Mouse (Mus musculus) hindbrain, embryonic 15.5 days (tissue): ENCODE measurements around the gene Ascc1. TPM values are rescaled to one million over a fixed set of nuclear protein-coding genes. Genes with fewer than 3 reads are reported as not detected.
"Not testable (repeated sequence)": the region's sequence is repeated elsewhere in the genome, so short reads cannot be mapped to it uniquely, and the experiment has no call there.

Experiments
- ATAC-seq: fragments of 200-750 bp; cut with Nextera tagmentation; 2 replicates; pipeline ENCODE4 v1.8.0; 2017; ENCODE audit warnings: low read depth, moderate number of reproducible peaks, moderate TSS enrichment; ENCODE audit not compliant: low FRiP score
- H3K27ac ChIP-seq: fragments of 300-500 bp; sonication (generic); replicated peaks from 2 replicates; pipeline ENCODE4 v1.5.1; 2015; ENCODE audit warnings: mild to moderate bottlenecking, inconsistent platforms
- H3K27me3 ChIP-seq: fragments of 300-500 bp; sonication (generic); 2 replicates; pipeline ENCODE4 v1.6.1; 2015; ENCODE audit warnings: control low read depth, inconsistent platforms
- H3K36me3 ChIP-seq: fragments of 300-500 bp; sonication (generic); 2 replicates; pipeline ENCODE4 v1.6.1; 2015; ENCODE audit warnings: control low read depth, inconsistent platforms
- H3K4me1 ChIP-seq: fragments of 300-500 bp; sonication (generic); replicated peaks from 2 replicates; pipeline ENCODE4 v1.6.1; 2015; ENCODE audit warnings: control low read depth, inconsistent platforms
- H3K4me2 ChIP-seq: fragments of 300-500 bp; sonication (generic); 2 replicates; pipeline ENCODE4 v1.6.1; 2015; ENCODE audit warnings: moderate library complexity, mild to moderate bottlenecking, inconsistent platforms
- H3K4me3 ChIP-seq: fragments of 300-500 bp; sonication (generic); 2 replicates; pipeline ENCODE4 v1.5.1; 2015; ENCODE audit warnings: mild to moderate bottlenecking, inconsistent platforms
- H3K9ac ChIP-seq: fragments of 300-500 bp; sonication (generic); 2 replicates; pipeline ENCODE4 v1.6.1; 2015; ENCODE audit warnings: inconsistent platforms
- H3K9me3 ChIP-seq: fragments of 300-500 bp; sonication (generic); 2 replicates; pipeline ENCODE4 v1.6.1; 2016; ENCODE audit warnings: control low read depth, inconsistent platforms
- WGBS: fragments of 180-500 bp; shearing (Covaris S2); methylation state at CpG from one replicate; pipeline ENCODE4 v1.1.7; 2015; 5-methylcytosine and 5-hydroxymethylcytosine counted together
- microRNA-seq: library from miRNA; unstranded; fragments of <30 nt; microRNA quantifications from one replicate; pipeline ENCODE4, GENCODE M21; 2016
- polyA plus RNA-seq: library from polyadenylated mRNA; unstranded; fragments of >200 nt; fragmentation: Nextera tagmentation; extraction: Ambion mirVana; gene quantifications from 2 replicates; pipeline ENCODE4 v1.2.1, GENCODE M21; 2015

The Ascc1 gene
- polyA plus RNA-seq, 1 experiment from 2014 or later, result 46.4 TPM

DNA sequence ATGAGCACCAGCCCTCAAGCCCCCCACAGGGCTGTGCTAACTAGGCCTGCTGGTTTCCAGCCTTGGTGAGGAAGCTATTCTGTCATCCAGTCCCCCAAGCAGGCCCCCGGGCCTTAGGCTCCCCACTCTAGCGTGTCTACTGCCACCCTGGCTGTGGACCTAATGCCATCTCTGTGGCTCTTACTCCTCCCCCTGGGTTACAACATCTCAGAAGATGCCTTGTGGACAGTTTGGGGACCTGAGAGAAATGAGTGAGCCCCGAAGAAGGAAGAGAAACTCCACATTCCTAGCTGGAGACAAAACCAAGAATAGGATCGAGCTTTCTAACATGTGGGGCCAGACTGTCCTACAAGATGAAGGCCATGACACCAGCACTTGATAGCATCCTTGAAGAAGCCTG lies 127.9 kb downstream of the Ascc1 start:
- WGBS, result 92% methylated on average over 4 of the region's 4 CpGs

DNA sequence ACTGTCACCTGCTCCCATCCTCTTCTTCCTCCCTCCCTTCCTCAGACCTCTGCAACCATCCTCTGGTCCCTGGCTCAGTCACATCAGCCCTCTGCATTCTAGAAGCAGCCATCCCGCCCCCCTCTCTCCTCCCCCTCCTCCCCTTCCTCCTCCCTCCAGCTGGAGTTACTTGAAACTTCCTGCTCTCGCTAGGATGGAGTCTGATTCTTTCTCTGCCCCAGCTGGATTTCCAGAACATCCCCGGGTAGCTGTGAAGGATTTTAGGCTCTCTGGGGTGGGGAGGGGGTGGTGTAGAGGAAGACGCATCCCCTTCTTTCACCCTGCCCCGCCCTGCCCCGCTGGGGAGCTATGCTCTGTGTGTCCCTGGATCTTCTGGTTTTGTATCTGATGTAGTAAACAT lies 130.9 kb downstream of the Ascc1 start:
- H3K4me2 ChIP-seq, result no peak overlapping the region
- no peak for ATAC-seq
- WGBS, result 36% methylated on average over 6 of the region's 6 CpGs
- no peaks in the 10 kb centered on the region for H3K4me1 ChIP-seq
- no peak overlapping the region for H3K9ac ChIP-seq
- no peak overlapping the region for H3K4me3 ChIP-seq
- no peaks in the 10 kb centered on the region for H3K9me3 ChIP-seq
- H3K27ac ChIP-seq, result no peak overlapping the region
- H3K36me3 ChIP-seq, result peaks cover 31% of the 10 kb centered on the region
- no peaks in the 10 kb centered on the region for H3K27me3 ChIP-seq

More for the DNA sequence above, 127.9 kb downstream of the Ascc1 start:
- H3K4me2 ChIP-seq, result no peak overlapping the region
- no peak overlapping the region for H3K9ac ChIP-seq
- no peaks in the 10 kb centered on the region for H3K27me3 ChIP-seq
- H3K36me3 ChIP-seq, result peaks cover 51% of the 10 kb centered on the region
- H3K4me1 ChIP-seq, result no peaks in the 10 kb centered on the region
- ATAC-seq, result no peak
- no peaks in the 10 kb centered on the region for H3K9me3 ChIP-seq
- H3K4me3 ChIP-seq, result no peak overlapping the region
- no peak overlapping the region for H3K27ac ChIP-seq

DNA sequence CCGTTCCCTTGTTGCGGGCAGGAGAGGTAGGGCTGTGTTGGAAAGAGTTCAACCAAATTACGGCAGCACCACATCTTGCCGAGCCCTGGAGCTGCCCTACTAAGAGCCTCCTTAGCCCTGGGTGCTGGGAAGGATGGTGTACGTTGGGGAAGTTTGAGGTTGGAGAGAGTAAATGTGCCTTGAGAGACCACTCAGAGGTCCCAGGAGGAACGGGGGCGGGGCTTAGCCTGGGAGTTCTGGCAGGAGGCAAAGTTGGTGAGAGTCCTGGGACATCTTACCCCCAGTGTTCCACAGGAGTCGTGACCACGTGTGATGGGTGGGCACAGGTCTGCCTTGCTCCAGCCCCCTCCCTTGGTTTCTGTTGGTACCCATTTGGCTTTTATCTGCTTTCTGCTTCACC lies 131.6 kb downstream of the Ascc1 start:
- Histone ChIP-seq H3K4me2 (no peak overlapping the region), H3K9me3 (no peaks in the 10 kb centered on the region), H3K27ac (no peak overlapping the region), H3K36me3 (peaks cover 29% of the 10 kb centered on the region), H3K9ac (no peak overlapping the region), H3K4me1 (no peaks in the 10 kb centered on the region), H3K4me3 (no peak overlapping the region), H3K27me3 (no peaks in the 10 kb centered on the region)
- WGBS, result 57% methylated on average over 9 of the region's 9 CpGs
- no peak for ATAC-seq

DNA sequence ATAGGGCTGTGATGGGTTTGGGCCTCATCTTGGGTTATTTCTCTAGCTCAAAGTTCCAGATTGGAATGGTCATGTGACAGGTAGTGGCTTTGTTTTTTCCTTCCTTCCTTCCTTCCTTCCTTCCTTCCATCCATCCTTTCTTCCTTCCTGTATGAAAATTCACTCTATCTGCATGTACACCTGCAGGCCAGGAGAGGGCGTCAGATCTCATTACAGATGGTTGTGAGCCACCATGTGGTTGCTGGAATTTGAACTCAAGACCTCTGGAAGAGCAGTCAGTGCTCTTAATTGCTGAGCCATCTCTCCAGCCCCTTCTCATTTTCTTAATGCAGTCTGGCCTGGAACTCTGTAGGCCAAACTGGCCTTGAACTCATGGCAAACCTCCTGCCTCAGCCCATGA lies 133.4 kb downstream of the Ascc1 start:
- WGBS, result 39% methylated on average over 1 of the region's 1 CpGs
- not testable (repeated sequence) for ATAC-seq, H3K9me3 ChIP-seq, H3K27me3 ChIP-seq, H3K4me3 ChIP-seq, H3K4me2 ChIP-seq, H3K4me1 ChIP-seq, H3K9ac ChIP-seq
- H3K27ac ChIP-seq, result peak overlapping the region; percentile 10; the same call in 1 of the 2 replicates
- H3K36me3 ChIP-seq, result peaks cover 11% of the 10 kb centered on the region; the same call in 1 of the 2 replicates

DNA sequence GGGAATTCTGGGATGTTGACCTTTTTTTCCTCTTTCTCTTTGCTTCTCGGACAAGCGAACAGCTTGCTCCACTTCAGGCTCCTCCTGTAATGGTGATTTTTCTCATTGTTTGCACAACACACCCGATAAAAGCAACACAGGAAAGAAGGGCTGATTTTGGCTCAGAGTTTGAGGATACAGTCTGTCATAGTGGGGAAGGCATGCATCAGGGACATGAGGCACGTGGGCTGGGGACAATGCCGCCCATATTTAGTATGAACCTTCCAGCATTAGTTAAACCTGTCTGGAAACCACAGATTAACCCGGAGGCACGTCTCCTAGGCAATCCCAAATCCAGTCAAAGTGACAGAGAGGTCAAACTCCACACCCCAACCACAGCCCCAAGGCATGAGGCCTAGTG lies 134.3 kb downstream of the Ascc1 start:
- no peaks in the 10 kb centered on the region for H3K27me3 ChIP-seq
- WGBS, result 79% methylated on average over 7 of the region's 7 CpGs

DNA sequence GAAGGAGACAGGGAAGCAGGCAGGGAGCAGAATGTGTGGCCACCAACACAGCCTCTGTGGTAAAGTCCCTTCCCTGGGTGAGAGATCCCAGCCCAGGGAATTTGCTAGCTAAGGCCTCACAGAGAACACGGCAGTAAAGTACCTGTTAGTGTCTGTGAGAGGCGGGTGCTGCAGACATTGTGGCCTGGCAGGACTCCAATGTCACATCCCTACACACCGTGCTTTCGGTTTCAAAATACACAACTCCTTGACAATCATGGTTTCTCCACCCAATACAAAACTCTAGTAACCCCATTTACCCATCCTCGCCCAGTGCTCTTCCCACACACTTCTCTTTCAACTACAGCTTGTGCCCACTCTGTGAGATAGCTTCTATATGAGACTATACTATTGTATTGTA lies 136.1 kb downstream of the Ascc1 start:
- H3K9ac ChIP-seq, result no peak overlapping the region
- no peak for ATAC-seq
- H3K9me3 ChIP-seq, result no peaks in the 10 kb centered on the region
- H3K27ac ChIP-seq, result no peak overlapping the region
- H3K27me3 ChIP-seq, result no peaks in the 10 kb centered on the region
- H3K36me3 ChIP-seq, result no peaks in the 10 kb centered on the region
- H3K4me1 ChIP-seq, result no peaks in the 10 kb centered on the region
- H3K4me3 ChIP-seq, result no peak overlapping the region
- H3K4me2 ChIP-seq, result no peak overlapping the region
- WGBS, result 88% methylated on average over 5 of the region's 5 CpGs

More for the DNA sequence above, 134.3 kb downstream of the Ascc1 start:
- ATAC-seq, result no peak
- Histone ChIP-seq H3K36me3 (peaks cover 5% of the 10 kb centered on the region; the same call in 1 of the 2 replicates), H3K4me1 (no peaks in the 10 kb centered on the region), H3K27ac (peak overlapping the region; percentile 10; the same call in 1 of the 2 replicates), H3K4me3 (no peak overlapping the region), H3K9ac (no peak overlapping the region), H3K4me2 (no peak overlapping the region), H3K9me3 (no peaks in the 10 kb centered on the region)

DNA sequence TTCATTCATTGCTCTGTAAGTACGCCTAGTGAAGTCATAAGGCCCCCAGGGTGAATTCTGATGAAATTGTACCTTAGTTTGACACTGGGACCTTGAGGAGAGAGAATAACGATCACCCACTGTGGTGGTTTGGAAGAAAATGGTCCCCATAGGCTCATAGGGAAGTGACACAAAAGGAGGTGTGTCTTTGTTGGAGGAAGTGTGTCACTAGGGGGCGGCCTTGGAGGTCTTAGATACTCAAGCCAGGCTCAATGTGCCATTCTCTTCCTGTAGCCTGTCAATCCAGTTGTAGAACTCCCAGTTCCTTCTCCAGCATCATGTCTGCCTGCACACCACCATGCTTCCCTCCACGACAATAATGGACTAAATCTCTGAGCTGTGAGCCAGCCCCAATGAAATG lies 138.1 kb downstream of the Ascc1 start:
- Histone ChIP-seq H3K4me1 (no peaks in the 10 kb centered on the region), H3K4me2 (no peak overlapping the region), H3K27me3 (no peaks in the 10 kb centered on the region), H3K9ac (no peak overlapping the region), H3K27ac (no peak overlapping the region), H3K4me3 (no peak overlapping the region), H3K36me3 (no peaks in the 10 kb centered on the region), H3K9me3 (no peaks in the 10 kb centered on the region)
- ATAC-seq, result no peak
- 89% methylated on average over 4 of the region's 4 CpGs for WGBS

DNA sequence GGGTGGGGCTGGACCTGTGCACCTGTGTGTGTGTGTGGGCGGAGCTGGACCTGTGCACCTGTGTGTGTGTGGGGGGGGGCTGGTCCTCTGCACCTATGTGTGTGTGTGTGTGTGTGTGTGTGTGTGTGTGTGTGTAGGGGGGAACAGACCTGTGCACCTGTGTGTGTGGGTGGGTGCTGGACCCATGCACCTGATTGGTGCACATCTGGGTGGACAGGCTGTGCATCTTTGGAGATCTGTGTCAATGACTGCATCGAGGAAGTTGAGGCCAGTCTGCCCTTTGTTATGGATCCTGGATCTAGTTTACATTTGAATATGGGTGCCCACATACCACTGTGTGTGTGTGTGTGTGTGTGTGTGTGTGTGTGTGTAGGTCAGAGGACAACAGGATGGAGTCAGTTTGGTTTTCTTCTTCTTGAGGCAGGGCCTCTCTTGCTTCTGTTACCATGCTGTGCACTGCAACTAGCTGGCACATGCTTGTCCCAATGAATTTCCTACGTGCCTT lies 139.1 kb downstream of the Ascc1 start:
- ATAC-seq, result no peak
- Histone ChIP-seq H3K4me1 (no peaks in the 10 kb centered on the region), H3K36me3 (no peaks in the 10 kb centered on the region), H3K4me3 (no peak overlapping the region), H3K9me3 (no peaks in the 10 kb centered on the region), H3K4me2 (no peak overlapping the region), H3K9ac (no peak overlapping the region), H3K27me3 (no peaks in the 10 kb centered on the region), H3K27ac (no peak overlapping the region)
- 86% methylated on average over 3 of the region's 3 CpGs for WGBS

DNA sequence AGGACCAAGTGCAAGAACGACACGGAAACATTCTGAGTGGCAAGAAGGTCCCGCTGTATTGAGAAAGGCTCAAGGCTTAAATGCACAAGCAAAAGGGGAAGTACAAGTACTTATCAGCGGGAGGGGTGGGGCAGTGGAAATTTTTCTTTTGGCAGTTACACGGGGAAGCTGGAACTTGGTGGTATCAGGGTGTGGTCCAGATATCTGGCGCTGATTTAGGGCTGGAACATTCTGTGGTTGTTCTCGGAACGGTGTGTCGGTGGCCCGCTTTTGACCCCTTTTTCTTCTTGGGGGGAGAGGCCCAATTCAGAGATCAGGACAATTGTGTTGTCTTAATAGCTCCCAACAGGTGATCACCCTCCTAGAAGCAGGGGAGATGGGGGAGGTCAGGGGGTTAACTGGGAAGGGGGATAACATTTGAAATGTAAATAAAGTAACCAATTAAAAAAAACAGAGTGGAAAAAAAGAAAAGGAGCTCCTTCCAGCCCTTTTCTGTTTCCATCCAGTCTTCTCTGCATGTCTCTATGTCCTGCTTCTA lies 145.0 kb downstream of the Ascc1 start:
- H3K9me3 ChIP-seq, H3K9ac ChIP-seq, H3K27ac ChIP-seq, H3K4me1 ChIP-seq, H3K36me3 ChIP-seq, H3K27me3 ChIP-seq, H3K4me2 ChIP-seq, ATAC-seq, H3K4me3 ChIP-seq: not testable (repeated sequence)
- 73% methylated on average over 10 of the region's 10 CpGs for WGBS

DNA sequence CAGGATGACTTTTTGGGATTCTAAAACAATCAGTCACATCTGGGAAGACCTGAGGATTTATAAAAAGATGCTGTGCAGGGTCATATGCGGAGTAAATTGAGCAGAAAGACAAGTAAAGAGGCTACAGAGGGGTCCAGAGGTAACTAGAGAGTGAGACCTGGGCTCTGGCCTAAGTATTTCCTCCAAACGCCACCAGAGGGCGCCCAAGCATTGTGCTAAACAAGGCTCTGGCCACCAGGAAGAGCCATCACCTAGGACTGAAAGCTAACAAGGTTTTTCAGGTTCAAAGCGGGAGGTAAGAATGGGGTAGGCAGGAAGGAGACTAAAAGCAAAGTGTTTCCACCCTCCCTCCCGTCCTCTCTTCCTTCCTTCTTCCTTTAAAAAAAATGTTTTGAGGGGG lies 145.5 kb downstream of the Ascc1 start:
- Histone ChIP-seq H3K4me2 (no peak overlapping the region), H3K4me3 (no peak overlapping the region), H3K9me3 (no peaks in the 10 kb centered on the region), H3K27ac (no peak overlapping the region), H3K4me1 (no peaks in the 10 kb centered on the region), H3K27me3 (no peaks in the 10 kb centered on the region), H3K36me3 (no peaks in the 10 kb centered on the region), H3K9ac (no peak overlapping the region)
- WGBS, result 6% methylated on average over 5 of the region's 5 CpGs
- peak; percentile 75 for ATAC-seq

Small RNA genes lying within 50 kb of the gene (microRNA-seq; reads per million reads assigned to microRNA genes)
- not detected for gene Mir6906

Other genes with a start within 250 kb of the Ascc1 start
- 18.6 and 24.6 TPM in 2 replicates for gene Dnajb12, start 123.2 kb upstream of the Ascc1 start, polyA plus RNA-seq
- gene Ddit4, start 51.0 kb upstream of the Ascc1 start, polyA plus RNA-seq, result 68.9 and 71.1 TPM in 2 replicates
- 106 and 120 TPM in 2 replicates for gene Anapc16, start 330 bp downstream of the Ascc1 start, polyA plus RNA-seq
- 106 and 113 TPM in 2 replicates for gene Spock2, start 103.4 kb downstream of the Ascc1 start, polyA plus RNA-seq
- gene Chst3, start 216.5 kb downstream of the Ascc1 start, polyA plus RNA-seq, result 1.8 and 2.2 TPM in 2 replicates